Mouse (Mus musculus) testis, adult 2 months (tissue): ENCODE results near the gene Polm.

Source experiments
- CTCF ChIP-seq: fragments of 200-500 bp; IDR thresholded peaks from 2 replicates; pipeline ENCODE4 v1.5.1; 2012; ENCODE audit warnings: low read depth, mild to moderate bottlenecking, inconsistent platforms, low read length, moderate library complexity; ENCODE audit not compliant: control insufficient read depth, insufficient read depth, insufficient replicate concordance
- POLR2A ChIP-seq: fragments of 200-500 bp; IDR thresholded peaks from 2 replicates; pipeline ENCODE4 v1.6.1; 2012; ENCODE audit warnings: low read depth, mild to moderate bottlenecking, inconsistent platforms, low read length, moderate library complexity; ENCODE audit not compliant: control insufficient read depth

DNA sequence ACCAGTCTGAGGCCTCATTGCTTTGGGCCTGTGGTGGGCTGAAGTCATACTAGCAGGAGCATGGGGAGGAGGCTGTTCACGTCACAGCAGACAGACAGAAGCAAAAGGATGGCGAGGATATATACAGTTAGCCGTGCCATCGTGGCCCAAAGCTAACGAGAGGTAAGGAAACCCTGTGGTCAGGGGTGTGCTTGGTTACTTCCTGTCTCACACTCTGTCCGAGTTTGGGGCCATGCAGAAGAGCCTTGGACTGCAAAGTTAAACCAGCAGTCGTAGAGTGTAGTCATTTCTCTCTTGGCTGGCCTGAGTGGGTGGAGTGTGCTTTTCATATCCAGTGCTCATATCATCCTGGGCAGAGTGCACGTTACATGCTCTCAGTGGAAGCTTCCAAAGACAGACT, 44.7 kb upstream of the Polm start:
- no peak for TF ChIP-seq CTCF
- no peak for TF ChIP-seq POLR2A
